Mouse (Mus musculus) liver, embryonic 11.5 days (tissue): ENCODE data around the gene Ppp1cb. TPM values are rescaled to one million over a fixed set of nuclear protein-coding genes. Genes with fewer than 3 reads are reported as not detected.

Experiments
- ATAC-seq: fragments of 200-750 bp; cut with Nextera tagmentation; replicated peaks from 2 replicates; pipeline ENCODE4 v1.8.0; 2017; ENCODE audit warnings: moderate number of reproducible peaks, mild to moderate bottlenecking, moderate TSS enrichment, moderate library complexity; ENCODE audit not compliant: low FRiP score
- DNase-seq: peaks from one replicate; pipeline ENCODE4 v3.0.0-alpha.2; 2017; ENCODE audit warnings: low spot score
- H3K27ac ChIP-seq: fragments of 300-500 bp; sonication (generic); 2 replicates; pipeline ENCODE4 v1.5.1; 2014; ENCODE audit warnings: mild to moderate bottlenecking, low read depth, low read length, control low read depth
- H3K27me3 ChIP-seq: fragments of 300-500 bp; sonication (generic); replicated peaks from 2 replicates; pipeline ENCODE4 v1.6.1; 2014; ENCODE audit warnings: low read length, mixed read lengths; ENCODE audit not compliant: control insufficient read depth, insufficient read depth
- H3K36me3 ChIP-seq: fragments of 300-500 bp; sonication (generic); 2 replicates; pipeline ENCODE4 v1.6.1; 2014; ENCODE audit warnings: mild to moderate bottlenecking, low read length, moderate library complexity, mixed read lengths; ENCODE audit not compliant: control insufficient read depth, insufficient read depth
- H3K4me1 ChIP-seq: fragments of 300-500 bp; sonication (generic); replicated peaks from 2 replicates; pipeline ENCODE4 v1.6.1; 2014; ENCODE audit warnings: low read length, mixed read lengths; ENCODE audit not compliant: control insufficient read depth, insufficient read depth
- H3K4me2 ChIP-seq: fragments of 300-500 bp; sonication (generic); 2 replicates; pipeline ENCODE4 v1.6.1; 2014; ENCODE audit warnings: mild to moderate bottlenecking, control low read depth, moderate library complexity
- H3K4me3 ChIP-seq: fragments of 300-500 bp; sonication (generic); 2 replicates; pipeline ENCODE4 v1.5.1; 2014; ENCODE audit warnings: low read depth, low read length, control low read depth
- H3K9ac ChIP-seq: fragments of 300-500 bp; sonication (generic); 2 replicates; pipeline ENCODE4 v1.6.1; 2014; ENCODE audit warnings: low read depth, low read length, control low read depth
- H3K9me3 ChIP-seq: fragments of 300-500 bp; sonication (generic); 2 replicates; pipeline ENCODE4 v1.6.1; 2016; ENCODE audit warnings: low read length, inconsistent platforms, mixed read lengths; ENCODE audit not compliant: control insufficient read depth
- WGBS: fragments of 180-500 bp; shearing (Covaris S2); extraction: QIAGEN DNeasy Blood & Tissue Kit; methylation state at CpG from one replicate; pipeline ENCODE4 v1.1.7; 2014; 5-methylcytosine and 5-hydroxymethylcytosine counted together
- polyA plus RNA-seq: library from polyadenylated mRNA; unstranded; fragments of >200 nt; fragmentation: Nextera tagmentation; extraction: Ambion mirVana; gene quantifications from 2 replicates; pipeline ENCODE4 v1.2.1, GENCODE M21; 2014

Ppp1cb gene
- polyA plus RNA-seq, 1 experiment from 2014 or later, result 143 TPM

GRCm38 (mm10) chr5:32488044-32488443 lies 29.4 kb downstream of the Ppp1cb start:
- DNase-seq (no peak), ATAC-seq (no peak)
- WGBS, result 87% methylated on average over 2 of the region's 2 CpGs
- Histone ChIP-seq H3K27ac (no peak overlapping the region), H3K4me3 (no peak overlapping the region), H3K4me2 (no peak overlapping the region), H3K4me1 (no peaks in the 10 kb centered on the region), H3K9me3 (no peaks in the 10 kb centered on the region), H3K36me3 (peaks cover 46% of the 10 kb centered on the region), H3K9ac (no peak overlapping the region), H3K27me3 (no peaks in the 10 kb centered on the region)

DNA sequence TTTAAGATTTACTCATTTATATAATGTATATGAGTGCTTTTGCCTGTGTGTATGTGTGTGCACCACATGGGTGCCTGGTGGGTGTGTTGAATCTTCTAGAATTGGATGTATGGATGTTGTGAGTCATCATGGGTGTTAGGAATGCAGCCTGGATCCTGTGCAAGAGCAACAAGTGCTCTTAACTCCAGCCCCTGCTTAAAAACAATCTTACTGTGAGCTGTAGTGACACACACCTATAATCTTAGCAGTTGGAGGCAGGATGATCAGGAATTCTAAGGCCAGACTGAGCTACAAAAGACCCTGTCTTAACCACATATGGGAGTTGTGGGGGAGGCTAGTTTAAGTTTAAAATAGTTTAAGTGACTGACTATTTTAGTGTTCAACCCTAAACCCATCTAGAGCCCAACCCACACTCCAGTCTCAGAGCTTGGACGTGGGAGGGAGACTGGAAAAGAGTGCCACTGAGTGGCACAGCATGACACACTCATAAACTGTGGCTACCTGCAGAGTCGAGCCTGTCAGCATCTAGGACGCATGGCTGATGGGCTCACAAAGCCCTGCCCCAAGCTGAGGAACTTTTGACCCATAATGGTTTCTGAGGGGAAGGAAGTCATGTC lies 35.5 kb downstream of the Ppp1cb start:
- ATAC-seq (no peak), DNase-seq (no peak)
- no peak overlapping the region for H3K27ac ChIP-seq
- H3K9me3 ChIP-seq, result no peaks in the 10 kb centered on the region
- WGBS, result 85% methylated on average over 3 of the region's 3 CpGs
- H3K27me3 ChIP-seq, result no peaks in the 10 kb centered on the region
- H3K4me3 ChIP-seq, result no peak overlapping the region
- no peaks in the 10 kb centered on the region for H3K4me1 ChIP-seq
- H3K4me2 ChIP-seq, result no peak overlapping the region
- peaks cover 19% of the 10 kb centered on the region for H3K36me3 ChIP-seq
- H3K9ac ChIP-seq, result no peak overlapping the region

- H3K27ac ChIP-seq, result no peak overlapping the region
- ATAC-seq, result no peak
- WGBS, result 73% methylated on average over 3 of the region's 3 CpGs
- no peaks in the 10 kb centered on the region for H3K36me3 ChIP-seq
- no peaks in the 10 kb centered on the region for H3K4me1 ChIP-seq
- H3K27me3 ChIP-seq, result no peaks in the 10 kb centered on the region
- H3K4me2 ChIP-seq, result no peak overlapping the region
- no peak overlapping the region for H3K9ac ChIP-seq
- no peaks in the 10 kb centered on the region for H3K9me3 ChIP-seq
- no peak overlapping the region for H3K4me3 ChIP-seq
- DNase-seq, result no peak
Measured at GRCm38 (mm10) chr5:32508766-32509165, 50.1 kb downstream of the Ppp1cb start.

- H3K4me1 ChIP-seq, result no peaks in the 10 kb centered on the region
- 45% methylated on average over 1 of the region's 1 CpGs for WGBS
- H3K4me2 ChIP-seq, result no peak overlapping the region
- H3K27me3 ChIP-seq, result no peaks in the 10 kb centered on the region
- H3K9me3 ChIP-seq, result no peaks in the 10 kb centered on the region
- H3K4me3 ChIP-seq, result no peak overlapping the region
- no peak for DNase-seq
- H3K9ac ChIP-seq, result no peak overlapping the region
- no peak for ATAC-seq
- H3K27ac ChIP-seq, result no peak overlapping the region
- no peaks in the 10 kb centered on the region for H3K36me3 ChIP-seq
Measured at GRCm38 (mm10) chr5:32520381-32520780, 61.7 kb downstream of the Ppp1cb start.

DNA sequence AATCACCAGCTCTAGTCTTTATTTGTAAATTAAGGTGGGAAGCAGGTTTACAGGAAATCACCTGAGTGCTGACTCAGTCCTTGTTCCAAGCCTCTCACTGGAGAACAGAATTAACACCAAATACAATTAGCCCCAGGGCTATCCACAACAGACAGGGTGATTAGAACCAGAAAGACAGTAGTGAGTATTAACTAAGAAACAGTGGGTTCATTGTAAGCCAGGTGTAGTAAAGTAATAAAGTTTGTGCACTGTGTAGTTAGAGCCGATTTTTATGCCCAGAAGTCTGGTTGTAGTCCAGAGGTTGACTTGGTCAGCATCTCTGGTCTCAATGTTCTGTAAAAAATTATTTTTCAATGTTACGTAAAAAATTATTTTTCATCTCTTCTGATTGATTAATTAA lies 90.8 kb downstream of the Ppp1cb start:
- Histone ChIP-seq H3K9ac (no peak overlapping the region), H3K4me1 (no peaks in the 10 kb centered on the region), H3K27ac (no peak overlapping the region), H3K27me3 (no peaks in the 10 kb centered on the region), H3K36me3 (no peaks in the 10 kb centered on the region), H3K4me2 (no peak overlapping the region), H3K9me3 (no peaks in the 10 kb centered on the region), H3K4me3 (no peak overlapping the region)
- no peak for DNase-seq
- ATAC-seq, result no peak
- 89% methylated on average over 2 of the region's 2 CpGs for WGBS

DNA sequence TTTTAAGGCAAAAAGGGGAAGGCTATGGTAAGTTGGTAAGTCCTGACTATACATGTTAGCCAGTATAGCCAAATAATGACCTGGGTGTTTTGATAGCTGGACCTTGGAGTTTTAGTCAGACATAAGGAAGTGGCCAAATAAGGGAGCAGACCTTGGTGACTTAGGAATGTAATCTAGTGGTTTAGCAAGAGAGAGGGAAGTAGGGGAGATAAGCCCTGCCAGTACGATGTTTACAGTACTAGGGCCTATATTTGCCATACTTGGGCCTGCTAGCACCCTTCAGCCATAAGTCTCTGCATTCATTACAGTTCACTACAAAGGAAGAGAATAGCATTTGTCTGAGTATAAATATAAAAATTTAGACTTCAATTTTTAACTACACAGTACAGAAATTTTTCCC lies 106.1 kb downstream of the Ppp1cb start:
- H3K27ac ChIP-seq, result no peak overlapping the region
- ATAC-seq, result no peak

More for the DNA sequence above, 106.1 kb downstream of the Ppp1cb start:
- Histone ChIP-seq H3K4me2 (no peak overlapping the region), H3K4me3 (no peak overlapping the region), H3K9me3 (no peaks in the 10 kb centered on the region), H3K36me3 (no peaks in the 10 kb centered on the region), H3K27me3 (no peaks in the 10 kb centered on the region), H3K4me1 (no peaks in the 10 kb centered on the region), H3K9ac (no peak overlapping the region)
- 10% methylated on average over 1 of the region's 1 CpGs for WGBS
- DNase-seq, result no peak

Other genes starting within 250 kb of the Ppp1cb start
- gene Plb1, start 226.1 kb upstream of the Ppp1cb start, polyA plus RNA-seq, result not detected in 2 replicates
- 18.8 and 18.9 TPM in 2 replicates for gene Yes1, start 152.3 kb downstream of the Ppp1cb start, polyA plus RNA-seq